Mouse (Mus musculus) cerebellum, adult 2 months (tissue): ENCODE results near the gene Nubp1. TPM values are rescaled to one million over a fixed set of nuclear protein-coding genes. Genes with fewer than 3 reads are reported as not detected.

Experiments used
- DNase-seq, 2 experiments: peaks; one replicate each; pipeline ENCODE4 v3.0.0; 2021
- H3K27ac ChIP-seq: fragments of 200-500 bp; 2 replicates; pipeline ENCODE4 v1.5.1; 2012; ENCODE audit warnings: low read length, control low read depth, inconsistent platforms; ENCODE audit not compliant: insufficient read depth
- H3K27me3 ChIP-seq: fragments of 200-500 bp; 2 replicates; pipeline ENCODE4 v1.6.1; 2012; ENCODE audit warnings: inconsistent platforms, mild to moderate bottlenecking, low read length, moderate library complexity; ENCODE audit not compliant: control insufficient read depth, insufficient read depth
- H3K4me1 ChIP-seq: fragments of 200-500 bp; 2 replicates; pipeline ENCODE4 v1.6.1; 2011; ENCODE audit warnings: low read length; ENCODE audit not compliant: control insufficient read depth, insufficient read depth
- H3K4me3 ChIP-seq: fragments of 200-500 bp; replicated peaks from 2 replicates; pipeline ENCODE3; 2011; ENCODE audit warnings: mild to moderate bottlenecking, low read depth, low read length, control low read depth; ENCODE audit not compliant: insufficient read depth
- CTCF ChIP-seq: fragments of 200-500 bp; IDR thresholded peaks from 2 replicates; pipeline ENCODE4 v1.5.1; 2011; ENCODE audit warnings: low read depth, mild to moderate bottlenecking, control low read depth, low read length, moderate library complexity, borderline replicate concordance; ENCODE audit not compliant: insufficient read depth
- POLR2A ChIP-seq: fragments of 200-500 bp; IDR thresholded peaks from 2 replicates; pipeline ENCODE4 v1.6.1; 2011; ENCODE audit warnings: low read length, control low read depth, borderline replicate concordance; ENCODE audit not compliant: insufficient read depth
- WGBS: fragments of 180-500 bp; shearing (Covaris S2); methylation state at CpG from one replicate; pipeline ENCODE4 v1.1.7; 2018; 5-methylcytosine and 5-hydroxymethylcytosine counted together
- polyA plus RNA-seq: library from polyadenylated mRNA; depleted of rRNA; stranded (reverse); fragments of >200 nt; gene quantifications from 2 replicates; pipeline ENCODE4 v1.2.3, GENCODE M21; 2012

Gene Nubp1
- polyA plus RNA-seq, 1 experiment = 30.0 TPM

GRCm38 (mm10) chr16:10431911-10432310 is 20.2 kb downstream of the Nubp1 start:
- no peaks in the 10 kb centered on the region for H3K4me1 ChIP-seq
- no peak for DNase-seq
- no peak overlapping the region for H3K4me3 ChIP-seq
- 89% methylated on average over 1 of the region's 1 CpGs for WGBS
- TF ChIP-seq CTCF (no peak), POLR2A (no peak)
- no peak overlapping the region for H3K27ac ChIP-seq
- no peaks in the 10 kb centered on the region for H3K27me3 ChIP-seq

DNA sequence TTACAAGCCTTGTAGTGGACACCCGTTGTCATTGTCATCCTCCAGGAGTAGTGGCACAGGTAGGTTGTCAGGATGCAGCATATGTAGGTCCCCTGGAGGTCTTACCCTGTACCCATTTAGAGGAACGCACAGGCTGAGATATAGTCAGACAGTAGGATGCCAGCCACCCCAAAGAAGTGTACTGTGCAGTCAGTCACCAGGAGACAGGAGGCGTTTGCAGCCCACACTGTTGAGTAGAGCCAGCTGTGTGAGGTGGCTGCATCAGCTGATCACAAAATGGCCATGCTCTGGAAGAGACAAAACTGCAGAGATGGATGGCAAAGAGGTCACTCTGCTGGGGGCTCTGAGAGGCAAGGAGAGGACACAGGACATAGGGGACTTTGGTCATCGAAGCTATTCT is 20.6 kb downstream of the Nubp1 start:
- 87% methylated on average over 4 of the region's 4 CpGs for WGBS
- no peaks in the 10 kb centered on the region for H3K27me3 ChIP-seq
- no peak for TF ChIP-seq POLR2A
- no peak for TF ChIP-seq CTCF
- no peak overlapping the region for H3K4me3 ChIP-seq
- H3K4me1 ChIP-seq = no peaks in the 10 kb centered on the region
- no peak overlapping the region for H3K27ac ChIP-seq
- no peak for DNase-seq

DNA sequence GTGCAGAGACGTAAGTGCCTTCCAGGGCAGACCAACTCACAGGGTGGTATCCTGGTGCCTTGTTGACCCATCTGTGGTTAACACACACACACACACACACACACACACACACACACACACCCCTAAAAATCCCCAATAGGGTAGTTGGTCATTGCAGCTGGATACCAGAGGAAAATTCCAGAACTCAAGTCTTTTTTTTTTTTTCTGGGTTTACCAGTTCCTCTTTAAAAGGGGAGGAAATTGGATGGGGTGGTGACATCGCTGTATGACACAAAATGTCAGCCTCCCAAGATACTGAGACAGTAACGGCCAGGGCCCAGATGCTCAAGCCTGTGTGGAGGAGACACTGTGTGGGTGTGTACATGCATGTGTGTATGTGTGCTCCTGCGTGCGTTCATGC is 21.6 kb downstream of the Nubp1 start:
- no peaks in the 10 kb centered on the region for H3K27me3 ChIP-seq
- no peak for TF ChIP-seq CTCF
- TF ChIP-seq POLR2A = no peak
- 91% methylated on average over 5 of the region's 5 CpGs for WGBS
- no peak overlapping the region for H3K27ac ChIP-seq
- H3K4me1 ChIP-seq = no peaks in the 10 kb centered on the region
- no peak for DNase-seq
- no peak overlapping the region for H3K4me3 ChIP-seq

DNA sequence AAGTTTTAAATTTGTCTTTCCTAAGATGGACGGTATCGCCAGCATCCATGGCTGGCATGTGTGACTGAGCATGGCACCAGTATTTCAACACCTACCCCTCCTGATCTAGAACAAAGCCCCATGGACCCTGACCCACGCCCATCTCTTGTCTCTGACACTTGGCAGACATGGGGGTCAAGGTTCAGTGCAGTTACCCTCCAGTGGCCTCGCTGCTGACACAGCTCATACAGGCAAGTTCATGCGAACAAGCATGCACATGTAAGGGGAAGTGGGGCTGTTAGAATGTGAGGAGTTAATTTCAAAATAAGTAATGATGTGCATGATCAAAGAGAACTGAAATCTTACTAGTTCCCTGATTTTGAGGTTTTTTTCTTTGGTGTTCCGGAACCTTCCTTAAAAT is 24.4 kb downstream of the Nubp1 start:
- Histone ChIP-seq H3K4me3 (no peak overlapping the region), H3K27ac (no peak overlapping the region), H3K27me3 (no peaks in the 10 kb centered on the region), H3K4me1 (no peaks in the 10 kb centered on the region)
- TF ChIP-seq POLR2A (no peak), CTCF (no peak)
- no peak for DNase-seq
- 89% methylated on average over 6 of the region's 6 CpGs for WGBS

DNA sequence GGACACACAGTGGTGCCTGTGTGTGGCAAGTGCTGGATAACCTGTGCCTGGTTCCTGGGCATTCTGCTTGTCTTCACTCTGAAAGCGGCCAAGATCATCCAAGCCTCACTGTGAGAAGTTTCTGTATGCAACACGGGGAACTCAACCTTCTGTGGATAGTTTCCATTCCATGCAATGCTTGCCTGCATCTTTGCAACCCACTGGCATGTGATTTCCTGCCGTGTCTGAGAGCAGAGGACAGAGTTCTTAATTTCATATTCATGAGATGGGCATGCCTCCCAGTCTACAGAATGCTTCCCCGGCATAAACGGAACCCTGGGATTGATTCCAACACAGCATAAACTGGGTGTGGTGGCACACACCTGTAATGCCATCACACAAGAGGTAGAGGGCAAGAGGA is 26.3 kb downstream of the Nubp1 start:
- Histone ChIP-seq H3K27ac (no peak overlapping the region), H3K4me3 (no peak overlapping the region), H3K4me1 (no peaks in the 10 kb centered on the region; the same call in 1 of the 2 replicates), H3K27me3 (no peaks in the 10 kb centered on the region)
- TF ChIP-seq POLR2A (no peak), CTCF (no peak)
- WGBS = 37% methylated on average over 5 of the region's 5 CpGs
- DNase-seq = no peak

- TF ChIP-seq POLR2A = no peak
- TF ChIP-seq CTCF = no peak
- Histone ChIP-seq H3K4me3 (no peak overlapping the region), H3K4me1 (peaks cover 6% of the 10 kb centered on the region; the same call in 1 of the 2 replicates), H3K27ac (no peak overlapping the region), H3K27me3 (no peaks in the 10 kb centered on the region)
- WGBS = 74% methylated on average over 6 of the region's 6 CpGs
- no peak for DNase-seq
Measured at GRCm38 (mm10) chr16:10441328-10441727, 29.6 kb downstream of the Nubp1 start.

DNA sequence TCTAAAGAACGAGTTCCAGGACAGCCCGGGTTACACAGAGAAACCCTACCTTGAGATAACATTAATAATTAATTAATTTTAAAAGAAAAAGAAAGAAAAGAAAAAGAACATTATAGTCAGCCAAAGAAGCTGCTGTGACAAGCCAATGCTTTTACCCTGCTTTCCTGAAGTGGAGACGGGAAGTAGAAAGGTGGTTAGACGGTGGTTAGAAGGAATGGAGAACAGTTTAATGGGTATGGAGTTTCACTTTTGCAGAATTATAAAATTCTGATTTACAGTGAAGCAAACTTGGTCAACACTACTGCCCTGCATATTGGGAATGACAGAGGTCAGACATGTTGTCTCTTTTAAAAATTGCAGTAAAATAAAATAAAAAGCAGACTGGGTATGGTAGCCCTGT is 30.0 kb downstream of the Nubp1 start:
- DNase-seq = no peak
- Histone ChIP-seq H3K27ac (no peak overlapping the region), H3K4me3 (no peak overlapping the region), H3K27me3 (no peaks in the 10 kb centered on the region), H3K4me1 (peaks cover 6% of the 10 kb centered on the region; the same call in 1 of the 2 replicates)
- TF ChIP-seq CTCF (no peak), POLR2A (no peak)
- WGBS = 94% methylated on average over 4 of the region's 4 CpGs

DNA sequence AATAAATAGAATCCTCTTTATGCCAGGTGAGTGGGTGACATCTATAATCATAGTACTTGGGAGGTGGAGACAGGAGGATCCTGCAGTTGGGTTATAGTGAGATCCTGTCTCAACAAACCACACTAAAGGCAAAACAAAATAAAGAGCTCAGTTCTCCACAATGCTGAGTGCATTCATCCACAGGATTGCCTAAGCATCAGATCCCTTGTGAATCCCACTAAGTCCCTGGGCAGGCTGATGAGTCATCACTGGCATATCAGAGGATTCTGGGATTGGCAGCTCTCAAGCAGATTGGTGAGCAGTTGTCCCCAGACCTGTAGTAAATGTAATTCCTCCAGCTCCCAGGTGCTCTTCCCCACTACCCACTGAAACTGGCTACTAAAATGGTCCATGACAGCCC is 32.0 kb downstream of the Nubp1 start:
- Histone ChIP-seq H3K27ac (no peak overlapping the region), H3K4me3 (no peak overlapping the region), H3K27me3 (no peaks in the 10 kb centered on the region), H3K4me1 (peaks cover 10% of the 10 kb centered on the region)
- no peak for DNase-seq
- TF ChIP-seq CTCF (no peak), POLR2A (no peak)
